Mouse (Mus musculus): ENCODE results near the gene Fndc3b.

The Fndc3b gene

GRCm38 (mm10) chr3:27708581-27708980, 2.5 kb downstream of the Fndc3b start:
- no peak for DNase-seq

DNA sequence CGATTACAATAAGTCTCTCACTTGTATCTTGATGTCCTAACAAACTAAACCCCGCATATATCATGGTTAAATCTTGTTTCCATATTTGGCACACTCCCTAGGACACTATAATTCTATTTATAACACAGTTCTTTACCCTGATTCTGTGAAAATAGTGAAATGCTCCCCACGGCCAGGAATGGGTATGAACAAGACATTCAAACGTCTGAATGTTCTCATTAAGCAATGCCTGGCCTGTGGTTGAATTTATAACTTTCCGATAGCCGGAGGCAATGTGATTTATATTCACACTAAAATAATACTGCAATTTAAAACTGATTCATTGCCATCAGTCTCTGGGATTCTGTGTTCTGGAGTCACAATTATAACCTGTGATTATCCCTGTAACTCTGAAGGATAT, 5.3 kb downstream of the Fndc3b start:
- DNase-seq = no peak

GRCm38 (mm10) chr3:27705056-27705455, 6.1 kb downstream of the Fndc3b start:
- DNase-seq = no peak

DNA sequence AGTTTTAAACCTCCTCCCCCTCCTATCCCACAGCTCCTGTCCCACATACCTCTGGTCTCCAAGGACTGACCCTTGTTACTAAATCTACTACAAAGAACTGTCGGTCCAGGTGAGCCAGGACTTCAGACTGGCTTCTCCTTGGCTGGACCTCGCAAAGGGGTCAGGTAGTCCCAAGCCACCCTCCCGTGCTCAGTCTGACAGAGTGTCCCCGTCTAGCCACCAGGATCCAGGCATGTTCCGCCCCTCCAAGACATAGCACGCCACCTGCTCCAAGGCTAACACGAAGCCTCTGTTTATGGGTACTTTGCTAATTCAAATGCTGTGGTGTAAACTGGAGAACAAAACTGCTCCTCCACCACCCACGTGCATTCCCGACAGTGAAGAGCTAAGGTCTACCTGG, 6.5 kb downstream of the Fndc3b start:
- DNase-seq = no peak

DNA sequence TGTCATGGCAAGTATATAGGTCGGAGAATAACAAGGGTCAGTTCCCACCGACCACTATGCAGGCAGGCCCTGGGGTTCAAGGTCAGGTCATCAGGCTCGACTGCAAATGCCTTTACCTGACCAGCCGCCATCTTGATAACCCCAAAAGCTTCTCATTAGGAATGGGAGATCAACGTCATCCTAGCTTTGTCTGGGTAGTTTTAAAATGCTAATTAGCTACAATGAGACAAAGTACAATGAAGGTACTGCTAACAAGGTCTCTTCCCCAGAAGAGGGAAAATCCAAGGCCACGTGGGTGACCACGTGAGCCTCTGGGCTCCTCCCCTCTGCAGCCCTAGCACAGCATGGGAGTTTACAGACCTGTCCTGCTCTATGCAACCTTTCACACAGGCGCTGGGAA, 7.6 kb downstream of the Fndc3b start:
- DNase-seq = no peak

DNA sequence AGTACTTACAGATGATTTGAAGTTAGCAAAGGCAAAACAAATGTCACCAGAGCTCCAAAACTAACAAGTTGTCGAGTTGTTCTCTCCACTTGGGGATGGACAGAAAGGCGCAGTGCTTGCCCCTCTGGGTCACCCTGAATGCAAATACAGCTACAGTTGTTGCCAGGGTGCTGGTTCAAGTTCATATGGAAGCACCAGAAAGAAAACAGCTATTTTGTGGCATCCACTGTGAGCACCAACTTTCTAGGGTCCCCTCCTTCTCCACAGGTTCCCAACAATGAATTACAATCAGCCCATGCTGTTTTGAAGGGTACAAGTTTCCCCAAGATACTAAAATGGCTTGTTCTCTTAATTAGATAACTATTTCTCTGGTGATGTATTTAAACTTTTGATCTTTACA, 8.0 kb downstream of the Fndc3b start:
- no peak for DNase-seq

- DNase-seq = no peak
These were observed 12.4 kb downstream of the Fndc3b start for GRCm38 (mm10) chr3:27698671-27699070.

- no peak for DNase-seq
These were observed 14.7 kb downstream of the Fndc3b start for GRCm38 (mm10) chr3:27696449-27696797.

GRCm38 (mm10) chr3:27695612-27696448, 15.3 kb downstream of the Fndc3b start:
- DNase-seq = no peak

GRCm38 (mm10) chr3:27694586-27694985, 16.5 kb downstream of the Fndc3b start:
- DNase-seq = no peak

DNA sequence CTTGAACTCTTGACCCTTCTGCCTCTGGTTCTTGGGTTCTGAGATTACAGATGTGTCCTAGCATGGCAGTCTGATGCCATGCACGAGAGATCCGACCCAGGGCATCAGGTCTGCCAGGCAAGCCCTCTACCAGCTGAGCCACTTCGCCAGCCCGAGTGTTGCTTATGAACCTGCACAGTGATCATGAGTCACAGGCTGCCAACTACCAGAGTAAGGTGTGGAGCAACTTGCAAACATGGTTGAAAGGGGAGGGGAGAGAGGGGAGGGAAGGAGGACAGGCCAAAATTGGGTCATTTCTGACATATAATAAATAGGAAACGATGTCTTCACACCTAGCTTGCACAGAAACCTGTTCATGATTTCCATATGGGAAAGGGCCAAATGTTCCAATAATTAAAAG, 17.0 kb downstream of the Fndc3b start:
- no peak for DNase-seq

- no peak for DNase-seq
These were observed 19.5 kb downstream of the Fndc3b start for GRCm38 (mm10) chr3:27691486-27692160.

DNA sequence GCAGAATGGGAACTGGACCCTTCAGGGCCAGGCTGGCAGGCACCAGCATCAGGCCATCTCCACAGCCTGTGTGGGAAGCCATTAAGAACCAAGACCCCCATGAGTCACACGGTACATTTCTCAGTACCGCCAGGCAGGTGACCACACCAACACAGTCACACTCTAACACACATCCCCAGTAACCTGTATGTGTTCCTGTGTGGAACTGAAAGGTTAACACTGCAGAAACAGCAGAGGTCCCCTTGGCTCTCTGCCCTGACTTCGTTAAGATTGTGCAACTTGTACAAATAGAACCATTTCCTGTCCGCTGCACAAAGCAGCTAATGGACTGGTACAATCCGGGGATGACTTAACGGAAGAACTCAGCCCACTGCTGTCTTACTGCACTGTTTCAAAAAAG, 21.1 kb downstream of the Fndc3b start:
- no peak for DNase-seq

DNA sequence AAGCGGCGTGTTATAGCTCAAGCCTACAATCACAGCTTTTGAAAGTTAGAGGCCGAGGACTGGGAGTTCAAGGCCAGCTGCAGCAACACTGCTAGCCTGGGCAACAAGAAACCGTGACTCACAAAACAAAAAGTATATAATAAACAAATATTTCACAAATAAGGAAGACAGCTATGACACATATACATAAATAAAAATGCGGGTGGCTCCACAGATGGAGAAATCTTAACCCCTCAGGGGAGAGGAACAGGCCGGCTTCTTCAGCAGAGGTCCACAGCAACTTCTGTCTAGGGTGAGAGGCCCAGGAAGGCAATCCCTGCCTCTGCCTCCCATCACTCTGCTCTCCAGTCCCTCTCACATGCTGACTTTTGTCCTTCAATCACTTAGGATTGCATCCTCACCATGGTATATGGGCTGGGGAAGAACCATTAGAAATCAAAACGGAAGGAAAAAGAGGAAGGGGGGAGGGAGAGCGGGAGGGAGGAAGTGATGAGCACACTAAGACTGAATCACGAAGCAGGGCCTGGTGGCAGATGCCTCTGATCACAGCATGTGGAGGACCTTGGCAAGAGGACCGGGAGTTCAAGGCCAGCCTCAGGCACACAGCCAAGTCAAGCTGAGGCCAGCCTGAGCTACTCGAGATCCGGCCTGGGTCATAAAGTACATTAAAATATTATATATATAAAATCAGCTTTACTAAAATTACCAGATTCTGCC, 21.8 kb downstream of the Fndc3b start:
- no peak for DNase-seq

DNA sequence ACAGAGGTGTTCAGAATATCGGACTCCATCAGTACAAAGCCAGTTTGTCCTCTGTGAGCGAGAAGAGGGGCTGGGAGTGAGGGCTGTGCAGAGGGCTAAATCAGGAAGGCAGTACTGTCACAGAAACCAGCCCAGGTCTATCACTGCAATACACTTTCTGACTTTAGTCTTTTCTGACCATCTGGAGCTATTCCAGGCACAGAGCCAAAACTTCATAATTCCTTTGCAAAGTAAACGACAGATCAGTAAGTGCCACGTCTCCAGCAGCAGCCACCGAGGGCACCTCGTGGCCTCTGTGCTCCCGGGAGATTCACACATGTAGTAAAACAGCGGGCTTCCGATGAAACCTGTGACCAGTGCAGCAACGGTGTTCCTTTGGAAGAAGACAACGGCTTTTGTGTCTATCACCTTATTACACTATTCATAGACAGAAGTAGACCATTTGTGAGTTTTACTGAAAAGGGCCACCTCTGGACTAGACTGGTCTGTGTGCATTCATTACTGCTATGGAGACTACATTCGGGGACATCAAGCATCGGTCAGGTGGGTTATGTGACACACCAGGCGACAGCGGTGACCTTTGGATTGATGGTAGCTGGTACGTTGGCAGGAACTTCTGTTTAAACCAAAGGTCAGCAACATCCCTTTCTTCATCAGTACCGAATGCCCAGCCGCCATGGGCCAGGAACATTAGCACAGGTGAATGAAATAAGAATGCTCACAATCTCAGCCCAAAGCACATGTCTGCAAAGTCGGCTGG, 24.2 kb downstream of the Fndc3b start:
- DNase-seq = no peak

DNA sequence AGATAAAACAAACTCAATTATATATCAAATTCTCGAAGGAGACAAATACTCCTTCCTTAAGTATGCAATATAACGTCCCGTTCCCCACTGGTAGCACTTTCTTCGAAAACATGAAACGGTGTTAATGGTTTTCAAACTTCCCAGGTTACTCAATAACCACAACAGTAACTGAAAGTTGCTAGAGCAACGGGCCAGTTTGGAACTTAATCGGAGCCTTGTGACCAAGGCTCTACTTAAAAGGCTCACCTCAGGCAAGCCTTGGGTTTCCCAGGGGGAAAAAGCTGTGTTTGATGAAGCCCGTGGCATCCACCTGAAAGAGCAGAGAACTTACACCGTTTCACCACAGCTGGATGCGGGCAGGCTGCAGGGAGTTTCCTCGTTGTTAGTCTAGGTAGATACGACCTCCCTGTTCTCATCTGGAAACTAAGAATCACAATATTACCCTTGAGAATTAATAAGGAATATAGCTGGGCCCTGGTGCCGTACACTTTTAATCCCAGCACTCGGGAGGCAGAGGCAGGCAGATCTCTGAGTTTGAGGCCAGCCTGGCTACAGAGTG, 25.4 kb downstream of the Fndc3b start:
- DNase-seq = no peak

GRCm38 (mm10) chr3:27685134-27685533, 26.0 kb downstream of the Fndc3b start:
- no peak for DNase-seq

- DNase-seq = no peak
These were observed 27.7 kb downstream of the Fndc3b start for GRCm38 (mm10) chr3:27683374-27683773.

- no peak for DNase-seq
These were observed 33.5 kb downstream of the Fndc3b start for GRCm38 (mm10) chr3:27677574-27677973.

DNA sequence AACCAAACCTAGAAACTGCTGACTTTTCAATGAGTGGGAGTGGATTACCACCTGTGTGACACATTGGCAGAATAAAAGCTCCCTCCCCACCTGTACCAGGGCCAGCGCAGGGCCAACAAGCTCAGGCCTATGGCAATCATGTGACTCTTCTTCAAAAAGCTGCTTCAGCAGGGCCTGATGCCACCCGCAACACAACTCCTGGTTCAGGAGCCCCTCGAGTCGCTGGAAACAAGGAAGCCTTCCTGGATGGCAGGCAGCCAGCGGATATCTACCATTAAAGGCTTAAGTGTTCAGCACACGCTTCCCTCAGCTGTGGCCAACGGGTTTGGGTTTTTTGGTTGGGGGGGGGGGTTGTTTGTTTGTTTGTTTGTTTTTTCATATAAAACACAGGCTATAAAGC, 37.4 kb downstream of the Fndc3b start:
- DNase-seq = no peak

DNA sequence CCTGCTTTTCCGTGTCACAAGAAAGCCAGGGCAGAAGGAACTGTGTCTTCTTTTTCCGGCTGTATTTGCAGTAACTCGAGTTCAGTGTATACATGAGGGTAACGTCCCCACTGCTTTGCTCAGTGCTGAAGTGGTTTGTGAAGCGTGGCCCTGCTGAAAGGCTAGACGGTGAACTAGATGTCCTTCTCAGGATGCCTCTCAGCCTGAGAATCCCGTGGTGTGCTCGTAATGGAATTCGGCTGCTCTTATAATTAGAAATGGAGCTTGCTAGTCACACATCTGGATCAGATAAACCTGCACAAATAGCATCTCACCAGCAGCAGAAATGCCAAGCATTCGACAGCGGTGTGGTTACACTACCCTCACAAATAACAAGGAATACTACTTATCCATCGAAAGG, 40.7 kb downstream of the Fndc3b start:
- no peak for DNase-seq

- DNase-seq = no peak
These were observed 43.8 kb downstream of the Fndc3b start for GRCm38 (mm10) chr3:27667280-27667679.

- no peak for DNase-seq
These were observed 45.8 kb downstream of the Fndc3b start for GRCm38 (mm10) chr3:27665338-27665737.
